Mouse (Mus musculus): ENCODE data around the gene Abr. TPM values are rescaled to one million over a fixed set of nuclear protein-coding genes. Genes with fewer than 3 reads are reported as not detected.
A peak's percentile ranks its signal among the peaks of the same experiment; 100 is the strongest.

The Abr gene
- polyA plus RNA-seq, 1 experiment from 2014 or later = 73.4 TPM

DNA sequence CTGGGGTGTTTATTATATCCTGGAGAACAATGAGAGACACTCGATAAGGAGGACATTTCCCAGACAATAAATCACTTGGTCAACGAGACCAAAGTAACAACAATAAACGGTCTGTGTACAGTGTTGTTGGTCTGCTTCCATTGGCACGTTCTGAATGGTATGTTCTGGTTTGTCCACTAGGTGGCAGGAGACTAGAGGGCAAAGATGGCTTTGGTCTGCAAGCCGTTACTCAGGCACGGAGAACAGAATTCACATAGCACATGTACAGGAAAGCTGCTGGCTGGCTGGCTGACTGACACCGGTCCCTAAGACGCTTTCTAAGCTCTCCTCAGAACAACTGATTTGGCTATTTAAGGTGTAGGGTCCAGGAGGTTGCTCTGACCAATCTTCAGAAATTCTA, 97.2 kb downstream of the Abr start:
- Histone ChIP-seq H3K9ac (no peak overlapping the region), H3K27ac (no peak overlapping the region), H3K4me1 (peaks cover 26% of the 10 kb centered on the region), H3K4me3 (replicated peaks) (no peak overlapping the region), H3K4me2 (no peak overlapping the region), H3K36me3 (replicated peaks) (no peaks in the 10 kb centered on the region), H3K27me3 (peaks cover 6% of the 10 kb centered on the region; the same call in 1 of the 2 replicates), H3K9me3 (no peaks in the 10 kb centered on the region)
- WGBS = 30% methylated on average over 8 of the region's 8 CpGs
- 0 out of 2 replicates have a peak, but pooled peaks have one; percentile 51 for ATAC-seq (ENCODE audit: low FRiP score)

DNA sequence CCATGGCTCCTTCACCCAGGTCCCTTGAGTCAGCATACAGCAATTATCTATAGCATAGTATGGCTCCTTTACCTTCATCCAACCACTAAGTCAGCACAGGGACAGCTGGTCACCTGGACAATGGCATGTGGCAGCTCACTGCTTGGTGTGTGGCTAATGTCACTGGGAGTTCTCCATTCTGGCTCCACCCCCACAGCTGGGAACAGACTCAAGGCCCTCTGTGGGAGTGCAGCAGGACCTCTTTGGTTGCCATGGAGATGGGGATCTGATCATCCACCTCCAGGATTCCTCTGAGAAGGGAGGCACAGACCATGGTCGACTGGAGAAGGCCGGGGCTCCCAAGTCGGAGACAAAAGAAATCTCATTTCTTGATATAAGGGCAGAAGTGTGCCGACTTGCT, 98.8 kb downstream of the Abr start:
- ATAC-seq (ENCODE audit: low FRiP score) = peak; percentile 77
- Histone ChIP-seq H3K27me3 (peaks cover 6% of the 10 kb centered on the region; the same call in 1 of the 2 replicates), H3K9me3 (no peaks in the 10 kb centered on the region), H3K4me3 (replicated peaks) (no peak overlapping the region), H3K9ac (no peak overlapping the region), H3K4me1 (peaks cover 18% of the 10 kb centered on the region), H3K27ac (peak overlapping the region; percentile 63), H3K4me2 (no peak overlapping the region), H3K36me3 (replicated peaks) (no peaks in the 10 kb centered on the region)
- 15% methylated on average over 4 of the region's 4 CpGs for WGBS

DNA sequence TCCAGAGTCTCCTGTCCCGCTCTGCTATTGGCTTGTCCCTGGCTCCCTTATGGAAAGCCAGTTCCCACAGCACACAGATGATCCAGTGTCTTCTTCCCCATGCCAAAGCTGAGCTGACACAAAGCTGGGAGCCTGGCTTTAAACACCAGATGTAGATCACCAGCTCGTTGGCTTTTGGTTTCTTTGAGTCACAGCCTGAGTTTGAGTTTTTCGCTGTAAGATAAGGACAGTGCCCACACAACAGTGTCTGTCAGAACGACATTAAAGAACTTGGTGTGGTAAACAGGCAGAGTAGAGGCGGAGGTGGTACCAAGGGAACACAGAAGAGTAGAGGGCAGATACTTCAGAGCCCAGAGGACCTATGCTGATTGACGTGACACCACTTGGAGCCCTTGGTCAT, 101.2 kb downstream of the Abr start:
- Histone ChIP-seq H3K27me3 (no peaks in the 10 kb centered on the region; the same call in 1 of the 2 replicates), H3K4me3 (replicated peaks) (no peak overlapping the region), H3K4me2 (no peak overlapping the region), H3K9me3 (no peaks in the 10 kb centered on the region), H3K9ac (no peak overlapping the region), H3K4me1 (peaks cover 18% of the 10 kb centered on the region), H3K36me3 (replicated peaks) (no peaks in the 10 kb centered on the region), H3K27ac (no peak overlapping the region)
- no peak for ATAC-seq (ENCODE audit: low FRiP score)
- WGBS = 90% methylated on average over 6 of the region's 6 CpGs

DNA sequence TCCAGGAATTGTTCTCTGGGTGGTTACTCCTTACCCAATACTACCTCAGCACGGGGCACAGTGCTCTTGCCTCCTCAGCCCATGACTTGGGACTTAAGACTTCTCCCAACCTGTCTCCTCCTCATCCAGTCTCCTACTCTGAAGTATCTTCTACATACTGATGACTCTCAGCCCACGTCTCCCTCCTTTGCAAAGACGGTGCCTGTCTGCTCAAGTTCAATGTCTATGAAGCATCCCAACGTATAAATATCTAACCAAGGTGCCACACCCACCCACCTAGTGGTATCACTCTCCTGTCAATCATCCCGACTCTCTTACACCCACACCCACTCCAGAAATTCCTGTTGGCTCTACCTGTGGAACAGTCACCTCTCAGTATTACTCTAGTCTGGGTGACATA, 103.5 kb downstream of the Abr start:
- H3K27ac ChIP-seq = no peak overlapping the region
- no peaks in the 10 kb centered on the region for H3K9me3 ChIP-seq
- no peaks in the 10 kb centered on the region; the same call in 1 of the 2 replicates for H3K27me3 ChIP-seq
- no peak for ATAC-seq (ENCODE audit: low FRiP score)
- WGBS = 93% methylated on average over 5 of the region's 5 CpGs
- H3K9ac ChIP-seq = no peak overlapping the region
- H3K4me1 ChIP-seq = peaks cover 11% of the 10 kb centered on the region
- 0 out of 2 replicates have a peak, but pooled peaks cover 2% of the 10 kb centered on the region for H3K36me3 ChIP-seq (replicated peaks)
- H3K4me3 ChIP-seq (replicated peaks) = no peak overlapping the region
- H3K4me2 ChIP-seq = no peak overlapping the region

DNA sequence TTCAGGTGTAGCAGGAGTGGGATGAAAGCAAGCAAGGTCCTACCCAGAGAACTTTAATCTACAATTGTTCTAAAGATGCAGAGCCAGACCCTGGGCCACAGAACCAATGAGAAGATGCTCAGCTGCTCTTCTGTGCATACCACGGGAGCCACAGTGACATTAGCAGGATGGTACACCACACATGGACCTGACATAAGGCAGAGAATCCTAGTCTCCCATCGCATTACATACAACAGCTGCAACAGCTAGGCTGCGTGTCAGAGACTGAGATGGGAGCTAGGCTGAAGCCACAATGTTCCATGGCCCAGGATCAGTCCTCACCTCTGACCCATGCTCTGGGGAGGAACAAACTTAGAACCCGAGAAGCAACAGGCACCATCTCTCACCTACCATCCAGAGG, 104.0 kb downstream of the Abr start:
- Histone ChIP-seq H3K4me2 (no peak overlapping the region), H3K9me3 (no peaks in the 10 kb centered on the region), H3K4me3 (replicated peaks) (no peak overlapping the region), H3K27me3 (no peaks in the 10 kb centered on the region; the same call in 1 of the 2 replicates), H3K27ac (no peak overlapping the region), H3K9ac (no peak overlapping the region), H3K4me1 (peaks cover 6% of the 10 kb centered on the region), H3K36me3 (replicated peaks) (0 out of 2 replicates have a peak, but pooled peaks cover 2% of the 10 kb centered on the region)
- no peak for ATAC-seq (ENCODE audit: low FRiP score)
- 89% methylated on average over 4 of the region's 4 CpGs for WGBS

DNA sequence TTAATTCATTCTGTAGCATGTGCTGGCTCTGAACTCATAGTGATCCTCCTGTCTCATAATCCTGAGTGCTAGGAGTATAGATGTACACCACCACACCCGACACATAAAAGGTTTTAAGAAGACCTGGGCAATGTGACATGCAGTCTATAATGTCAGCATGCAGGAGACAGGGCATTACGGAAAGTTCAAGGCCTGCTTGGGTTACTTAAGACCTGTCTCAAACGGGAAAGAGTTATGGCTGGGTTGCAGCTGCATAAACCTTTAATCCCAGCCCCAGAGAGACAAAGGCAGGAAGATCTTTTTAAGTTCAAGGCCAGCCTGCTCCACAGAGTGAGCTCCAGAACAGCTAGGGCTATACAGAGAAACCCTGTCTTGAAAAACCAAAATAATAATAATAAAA, 105.2 kb downstream of the Abr start:
- no peaks in the 10 kb centered on the region for H3K4me1 ChIP-seq
- no peak overlapping the region for H3K9ac ChIP-seq
- no peaks in the 10 kb centered on the region; the same call in 1 of the 2 replicates for H3K27me3 ChIP-seq
- H3K9me3 ChIP-seq = no peaks in the 10 kb centered on the region
- no peak overlapping the region for H3K4me3 ChIP-seq (replicated peaks)
- 0 out of 2 replicates have a peak, but pooled peaks cover 2% of the 10 kb centered on the region for H3K36me3 ChIP-seq (replicated peaks)
- H3K4me2 ChIP-seq = no peak overlapping the region
- WGBS = 74% methylated on average over 3 of the region's 3 CpGs
- no peak for ATAC-seq (ENCODE audit: low FRiP score)
- H3K27ac ChIP-seq = no peak overlapping the region

DNA sequence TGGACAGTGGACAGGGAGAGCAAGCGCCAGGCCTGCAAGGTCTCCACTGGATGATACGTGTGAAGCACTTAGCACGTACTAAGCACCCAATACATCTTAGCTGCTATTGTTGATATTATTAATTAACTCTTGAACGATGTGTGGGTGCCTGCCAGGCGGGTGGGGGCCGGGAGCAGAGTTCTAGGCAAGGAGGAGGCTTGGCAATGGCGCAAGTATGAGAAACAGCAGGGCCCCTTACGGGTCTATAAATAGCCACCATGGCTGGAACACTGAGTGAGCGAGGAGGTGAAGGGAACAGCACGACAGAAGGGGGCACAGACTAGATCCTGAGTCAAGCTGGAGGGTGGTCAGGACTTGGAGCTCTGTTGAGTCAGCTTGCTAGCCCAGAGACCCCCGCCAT, 107.0 kb downstream of the Abr start:
- WGBS = 85% methylated on average over 11 of the region's 11 CpGs
- no peak for ATAC-seq (ENCODE audit: low FRiP score)
- H3K36me3 ChIP-seq (replicated peaks) = 0 out of 2 replicates have a peak, but pooled peaks cover 2% of the 10 kb centered on the region
- H3K4me2 ChIP-seq = no peak overlapping the region
- H3K27me3 ChIP-seq = no peaks in the 10 kb centered on the region
- no peaks in the 10 kb centered on the region for H3K9me3 ChIP-seq
- H3K9ac ChIP-seq = no peak overlapping the region
- H3K27ac ChIP-seq = no peak overlapping the region
- no peak overlapping the region for H3K4me3 ChIP-seq (replicated peaks)
- H3K4me1 ChIP-seq = no peaks in the 10 kb centered on the region

DNA sequence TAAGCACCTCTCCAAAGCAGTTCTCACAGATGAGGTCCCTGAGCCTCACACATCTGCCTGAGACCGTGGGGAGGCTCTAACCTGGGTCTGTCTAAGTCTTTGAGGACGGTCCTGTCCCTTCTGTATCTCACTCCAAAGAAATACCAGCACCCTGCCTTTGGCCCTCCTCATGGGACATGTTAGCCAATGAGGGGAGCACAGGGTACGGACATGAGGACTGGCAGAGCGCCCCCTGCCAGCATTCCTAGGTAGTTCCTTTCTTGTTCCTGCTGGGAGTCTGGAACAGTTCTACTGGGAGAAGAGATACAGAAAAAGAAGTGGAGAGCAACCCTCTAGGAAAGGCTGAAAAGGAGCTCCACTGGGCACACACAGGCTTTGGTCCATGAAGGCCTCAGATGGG, 111.1 kb downstream of the Abr start:
- H3K4me1 ChIP-seq = peaks cover 27% of the 10 kb centered on the region
- H3K9me3 ChIP-seq = no peaks in the 10 kb centered on the region
- H3K27me3 ChIP-seq = no peaks in the 10 kb centered on the region
- ATAC-seq (ENCODE audit: low FRiP score) = no peak
- 0 out of 2 replicates have a peak, but pooled peaks cover 2% of the 10 kb centered on the region for H3K36me3 ChIP-seq (replicated peaks)
- H3K4me3 ChIP-seq (replicated peaks) = no peak overlapping the region
- no peak overlapping the region for H3K9ac ChIP-seq
- H3K27ac ChIP-seq = no peak overlapping the region
- WGBS = 51% methylated on average over 4 of the region's 4 CpGs
- no peak overlapping the region for H3K4me2 ChIP-seq

DNA sequence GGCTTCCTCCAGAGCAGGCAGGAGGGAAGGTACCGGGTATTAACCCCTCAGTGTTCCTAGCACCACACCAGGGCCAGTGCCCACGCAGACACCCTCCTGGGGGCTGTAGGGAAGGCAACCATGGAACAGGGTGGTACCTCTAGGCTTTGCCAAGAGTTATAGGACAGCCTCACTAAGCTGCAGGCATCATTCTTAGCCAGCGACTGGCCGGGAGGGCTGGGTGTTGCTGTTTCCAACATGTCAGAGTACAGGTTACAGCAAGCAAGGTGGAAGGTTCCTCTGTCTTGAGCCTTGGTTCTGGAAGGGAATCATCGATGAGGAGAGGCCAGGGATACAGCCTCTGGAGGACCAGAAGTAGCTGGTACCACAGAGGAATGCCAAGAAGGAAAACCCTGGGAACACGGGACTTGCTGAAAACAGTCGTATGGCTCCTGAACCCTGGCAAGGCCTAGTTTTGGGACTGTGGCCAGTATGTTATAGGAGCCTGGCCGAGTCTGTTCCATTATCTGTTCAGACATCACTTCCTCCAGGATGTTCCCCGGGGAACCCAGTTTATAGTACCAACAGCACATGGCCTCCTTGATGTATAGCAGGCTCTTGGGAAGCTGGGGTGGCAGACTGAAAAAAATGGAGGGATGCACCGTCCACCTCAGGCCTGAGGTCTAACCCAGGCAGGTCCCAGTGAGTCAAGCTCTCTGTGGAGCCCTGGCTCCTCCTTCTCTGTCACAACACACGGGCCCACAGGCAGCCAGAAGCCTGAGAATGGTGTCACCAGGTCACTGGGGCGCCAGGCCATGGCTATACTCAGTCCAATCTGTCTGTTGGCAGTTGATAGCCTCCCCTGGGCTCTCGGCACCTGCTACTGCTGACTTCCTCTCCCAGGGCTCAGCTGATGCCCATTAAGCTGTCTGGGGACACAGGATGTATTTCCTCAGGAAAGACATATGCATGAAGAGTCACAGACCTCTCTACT, 112.1 kb downstream of the Abr start:
- Histone ChIP-seq H3K4me1 (peaks cover 27% of the 10 kb centered on the region), H3K9ac (0 out of 2 replicates have a peak overlapping the region, but pooled peaks have one; percentile 7), H3K9me3 (no peaks in the 10 kb centered on the region), H3K36me3 (replicated peaks) (0 out of 2 replicates have a peak, but pooled peaks cover 2% of the 10 kb centered on the region), H3K27ac (no peak overlapping the region), H3K4me2 (no peak overlapping the region), H3K27me3 (no peaks in the 10 kb centered on the region), H3K4me3 (replicated peaks) (no peak overlapping the region)
- ATAC-seq (ENCODE audit: low FRiP score) = no peak
- 87% methylated on average over 13 of the region's 13 CpGs for WGBS

DNA sequence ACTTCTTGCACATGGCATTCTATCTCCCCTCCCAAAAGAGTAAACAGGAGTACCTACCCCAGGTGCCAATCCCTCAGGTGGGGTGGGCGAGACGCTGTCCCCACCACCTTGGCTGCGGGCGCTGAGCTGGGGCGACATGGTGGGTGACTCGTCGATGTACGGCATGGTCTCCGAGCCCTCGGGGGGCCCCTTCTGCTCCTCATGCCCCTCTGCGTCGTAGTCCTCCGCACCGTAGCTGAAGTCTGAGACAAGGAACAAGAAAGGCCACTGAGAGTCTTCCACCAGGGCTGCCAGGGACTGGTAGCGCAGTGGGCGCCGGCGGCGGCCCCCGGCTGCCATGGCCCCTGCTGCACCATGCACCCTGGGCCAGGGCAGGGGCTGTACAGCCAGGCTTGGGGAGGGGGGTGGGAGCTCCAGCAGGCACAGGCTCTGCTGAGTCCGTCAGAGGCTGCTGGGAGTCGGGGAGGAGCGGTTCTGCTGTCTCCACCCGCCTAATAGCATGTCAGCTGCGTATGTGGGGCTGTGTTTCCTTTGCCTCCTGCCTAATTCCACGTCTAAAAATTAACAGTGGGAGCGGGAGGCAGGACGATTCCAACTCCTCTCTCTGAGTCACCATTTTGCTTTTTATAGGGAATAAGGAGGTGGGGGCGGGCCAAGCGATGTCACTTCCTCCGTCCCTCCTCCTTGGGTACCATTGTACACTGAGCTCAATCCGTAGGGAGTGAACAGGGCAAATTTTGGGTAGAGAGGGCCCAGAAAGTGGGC, 113.1 kb downstream of the Abr start:
- Histone ChIP-seq H3K9me3 (no peaks in the 10 kb centered on the region), H3K9ac (no peak overlapping the region), H3K4me1 (peaks cover 27% of the 10 kb centered on the region), H3K27me3 (no peaks in the 10 kb centered on the region), H3K4me3 (replicated peaks) (no peak overlapping the region), H3K4me2 (no peak overlapping the region), H3K27ac (peak overlapping the region; percentile 69), H3K36me3 (replicated peaks) (0 out of 2 replicates have a peak, but pooled peaks cover 2% of the 10 kb centered on the region)
- 92% methylated on average over 32 of the region's 32 CpGs for WGBS
- ATAC-seq (ENCODE audit: low FRiP score) = no peak

DNA sequence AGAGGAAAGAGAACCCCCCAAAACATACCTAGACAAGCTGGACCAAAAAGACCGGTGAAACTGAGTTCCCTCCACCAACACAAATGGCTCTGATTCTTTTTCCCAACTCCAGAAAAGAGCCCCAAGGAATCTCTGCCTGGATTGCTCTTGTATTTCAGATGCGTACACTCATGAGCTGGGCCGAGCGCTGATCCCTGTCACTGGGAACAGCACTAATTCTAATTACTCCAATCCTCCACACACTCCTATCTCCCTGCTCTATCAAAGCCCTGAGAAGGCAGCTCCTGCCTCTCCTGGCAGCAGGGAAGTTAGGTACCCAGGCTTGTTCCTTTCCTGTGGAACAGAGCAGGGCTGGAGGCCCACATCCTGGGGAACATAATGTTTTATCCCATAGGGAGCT, 114.0 kb downstream of the Abr start:
- no peaks in the 10 kb centered on the region for H3K36me3 ChIP-seq (replicated peaks)
- no peaks in the 10 kb centered on the region for H3K27me3 ChIP-seq
- H3K9ac ChIP-seq = peak overlapping the region; percentile 25; the same call in 1 of the 2 replicates
- H3K27ac ChIP-seq = peak overlapping the region; percentile 77
- H3K4me2 ChIP-seq = no peak overlapping the region
- no peak overlapping the region for H3K4me3 ChIP-seq (replicated peaks)
- H3K4me1 ChIP-seq = peaks cover 27% of the 10 kb centered on the region
- H3K9me3 ChIP-seq = no peaks in the 10 kb centered on the region
- WGBS = 67% methylated on average over 4 of the region's 4 CpGs
- ATAC-seq (ENCODE audit: low FRiP score) = no peak
